Mouse (Mus musculus) hindbrain, postnatal 0 days (tissue): ENCODE measurements around the gene Ptprs. TPM values are rescaled to one million over a fixed set of nuclear protein-coding genes. Genes with fewer than 3 reads are reported as not detected.

Experiments
- ATAC-seq: fragments of 200-750 bp; cut with Nextera tagmentation; 2 replicates; pipeline ENCODE4 v1.8.0; 2017; ENCODE audit warnings: mild to moderate bottlenecking, moderate TSS enrichment, moderate library complexity
- DNase-seq: peaks from one replicate; pipeline ENCODE4 v3.0.0-alpha.2; 2015; ENCODE audit warnings: low spot score
- H3K27ac ChIP-seq: fragments of 300-500 bp; sonication (generic); 2 replicates; pipeline ENCODE4 v1.5.1; 2014; ENCODE audit warnings: mild to moderate bottlenecking
- H3K27me3 ChIP-seq: fragments of 300-500 bp; sonication (generic); 2 replicates; pipeline ENCODE4 v1.6.1; 2014; ENCODE audit warnings: low read length, mixed read lengths; ENCODE audit not compliant: insufficient read depth
- H3K36me3 ChIP-seq: fragments of 300-500 bp; sonication (generic); 2 replicates; pipeline ENCODE4 v1.6.1; 2014; ENCODE audit warnings: low read length, mixed read lengths; ENCODE audit not compliant: insufficient read depth
- H3K4me1 ChIP-seq: fragments of 300-500 bp; sonication (generic); 2 replicates; pipeline ENCODE4 v1.6.1; 2014; ENCODE audit warnings: antibody characterized with exemption, low read length, mixed read lengths; ENCODE audit not compliant: insufficient read depth
- H3K4me2 ChIP-seq: fragments of 300-500 bp; sonication (generic); 2 replicates; pipeline ENCODE4 v1.6.1; 2014; ENCODE audit warnings: low read depth, mild to moderate bottlenecking, low read length, moderate library complexity, mixed read lengths
- H3K4me3 ChIP-seq: fragments of 300-500 bp; sonication (generic); 2 replicates; pipeline ENCODE4 v1.5.1; 2014; ENCODE audit warnings: low read length
- H3K9ac ChIP-seq: fragments of 300-500 bp; sonication (generic); replicated peaks from 2 replicates; pipeline ENCODE4 v1.6.1; 2014; ENCODE audit warnings: mild to moderate bottlenecking, low read length, moderate library complexity, mixed read lengths
- H3K9me3 ChIP-seq: fragments of 300-500 bp; sonication (generic); 2 replicates; pipeline ENCODE4 v1.6.1; 2016; ENCODE audit warnings: low read length, mixed read lengths
- CTCF ChIP-seq: IDR thresholded peaks from 2 replicates; pipeline ENCODE4 v1.5.1; 2016; ENCODE audit warnings: antibody characterized with exemption, control low read depth, low read depth
- WGBS: fragments of 180-500 bp; shearing (Covaris S2); extraction: QIAGEN DNeasy Blood & Tissue Kit; methylation state at CpG from one replicate; pipeline ENCODE4 v1.1.7; 2014; 5-methylcytosine and 5-hydroxymethylcytosine counted together
- polyA plus RNA-seq: library from polyadenylated mRNA; unstranded; fragments of >200 nt; fragmentation: Nextera tagmentation; extraction: Ambion mirVana; gene quantifications from 2 replicates; pipeline ENCODE4 v1.2.1, GENCODE M21; 2015
- total RNA-seq: library from RNA; depleted of rRNA; stranded (reverse); fragments of >200 nt; gene quantifications from 2 replicates; pipeline ENCODE4 v1.2.3, GENCODE M21; 2014

Ptprs gene
- total and polyA plus RNA-seq, 2 experiments from 2014 or later = 198 to 913 TPM

DNA sequence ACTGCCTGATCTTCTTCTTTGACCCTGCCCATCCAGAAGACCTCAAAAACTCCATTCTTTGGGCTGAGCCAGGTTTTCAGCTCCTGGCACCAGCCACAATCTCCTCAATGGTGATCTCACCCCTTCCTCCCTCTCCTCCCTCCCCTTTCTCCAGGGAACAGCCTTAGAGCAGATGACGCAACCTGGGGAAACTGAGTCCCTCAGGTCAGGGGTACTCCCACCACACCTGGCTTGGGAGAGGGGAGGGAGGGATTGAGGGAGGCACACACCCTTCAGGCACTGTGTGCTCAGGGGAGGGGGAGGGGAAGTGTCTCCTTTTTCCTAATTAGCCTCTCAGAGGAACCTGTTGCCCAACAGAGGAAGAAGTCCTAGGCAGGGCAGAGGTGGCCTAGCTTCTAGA lies 6.4 kb upstream of the Ptprs start:
- peaks cover under 1% of the 10 kb centered on the region for H3K4me1 ChIP-seq
- no peak overlapping the region for H3K9ac ChIP-seq
- no peaks in the 10 kb centered on the region for H3K9me3 ChIP-seq
- H3K4me3 ChIP-seq = no peak overlapping the region
- no peak overlapping the region for H3K4me2 ChIP-seq
- H3K27ac ChIP-seq = no peak overlapping the region
- H3K36me3 ChIP-seq = no peaks in the 10 kb centered on the region
- DNase-seq (no peak), ATAC-seq (no peak)
- H3K27me3 ChIP-seq = no peaks in the 10 kb centered on the region
- WGBS = 100% methylated on average over 1 of the region's 1 CpGs
- TF ChIP-seq CTCF = no peak

DNA sequence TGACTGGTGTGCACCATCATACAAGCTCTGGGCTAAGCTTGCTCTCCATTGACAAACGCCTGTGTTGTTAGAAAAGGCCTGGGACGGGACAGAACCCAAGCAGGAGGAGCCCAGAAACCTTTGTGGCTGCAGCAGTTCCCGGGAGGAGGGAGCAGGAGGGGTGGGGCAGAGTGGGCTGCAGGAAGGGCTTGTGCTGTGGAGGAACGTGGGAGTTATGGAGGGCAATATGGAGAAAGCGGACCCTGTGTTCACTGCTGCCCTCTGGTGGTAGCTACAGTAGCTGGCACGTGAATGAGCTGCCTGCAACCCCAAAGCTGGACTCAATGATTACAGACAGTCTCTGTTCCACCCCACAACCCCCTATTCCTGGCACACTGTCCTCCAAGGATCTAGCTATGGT lies 3.1 kb upstream of the Ptprs start:
- H3K4me1 ChIP-seq = no peaks in the 10 kb centered on the region
- H3K27ac ChIP-seq = no peak overlapping the region
- H3K4me2 ChIP-seq = no peak overlapping the region
- WGBS = 9% methylated on average over 6 of the region's 6 CpGs
- H3K9ac ChIP-seq = no peak overlapping the region
- no peaks in the 10 kb centered on the region for H3K9me3 ChIP-seq
- H3K27me3 ChIP-seq = no peaks in the 10 kb centered on the region
- ATAC-seq (no peak), DNase-seq (peak; percentile 78)
- TF ChIP-seq CTCF = peak; percentile 94
- no peak overlapping the region for H3K4me3 ChIP-seq
- H3K36me3 ChIP-seq = no peaks in the 10 kb centered on the region

DNA sequence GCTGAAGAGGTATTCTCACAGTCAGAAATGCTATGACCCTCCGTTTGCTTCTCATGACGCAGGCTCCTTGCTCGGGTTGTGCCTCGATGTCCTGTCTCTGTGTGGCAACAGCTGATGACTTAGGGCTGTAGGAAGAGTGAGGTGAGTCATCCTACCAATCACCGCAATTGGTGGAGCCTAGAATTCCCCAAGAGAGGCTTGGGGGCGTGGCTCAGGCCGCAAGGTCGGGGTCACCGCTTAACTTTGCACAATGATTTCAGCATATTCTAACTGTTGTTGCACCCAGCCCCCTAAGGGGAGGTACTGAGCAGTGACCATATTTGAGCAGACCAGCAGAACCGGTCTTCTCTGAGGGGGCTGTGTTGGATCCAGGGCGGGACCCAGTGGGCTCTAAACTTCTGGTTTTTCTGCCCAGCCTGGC lies 1.9 kb upstream of the Ptprs start:
- no peak overlapping the region for H3K9ac ChIP-seq
- H3K9me3 ChIP-seq = no peaks in the 10 kb centered on the region
- 71% methylated on average over 11 of the region's 11 CpGs for WGBS
- H3K27me3 ChIP-seq = no peaks in the 10 kb centered on the region
- TF ChIP-seq CTCF = no peak
- H3K4me1 ChIP-seq = 0 out of 2 replicates have a peak, but pooled peaks cover 2% of the 10 kb centered on the region
- H3K4me3 ChIP-seq = no peak overlapping the region
- H3K27ac ChIP-seq = no peak overlapping the region
- no peaks in the 10 kb centered on the region for H3K36me3 ChIP-seq
- ATAC-seq = no peak
- H3K4me2 ChIP-seq = no peak overlapping the region
- no peak for DNase-seq

DNA sequence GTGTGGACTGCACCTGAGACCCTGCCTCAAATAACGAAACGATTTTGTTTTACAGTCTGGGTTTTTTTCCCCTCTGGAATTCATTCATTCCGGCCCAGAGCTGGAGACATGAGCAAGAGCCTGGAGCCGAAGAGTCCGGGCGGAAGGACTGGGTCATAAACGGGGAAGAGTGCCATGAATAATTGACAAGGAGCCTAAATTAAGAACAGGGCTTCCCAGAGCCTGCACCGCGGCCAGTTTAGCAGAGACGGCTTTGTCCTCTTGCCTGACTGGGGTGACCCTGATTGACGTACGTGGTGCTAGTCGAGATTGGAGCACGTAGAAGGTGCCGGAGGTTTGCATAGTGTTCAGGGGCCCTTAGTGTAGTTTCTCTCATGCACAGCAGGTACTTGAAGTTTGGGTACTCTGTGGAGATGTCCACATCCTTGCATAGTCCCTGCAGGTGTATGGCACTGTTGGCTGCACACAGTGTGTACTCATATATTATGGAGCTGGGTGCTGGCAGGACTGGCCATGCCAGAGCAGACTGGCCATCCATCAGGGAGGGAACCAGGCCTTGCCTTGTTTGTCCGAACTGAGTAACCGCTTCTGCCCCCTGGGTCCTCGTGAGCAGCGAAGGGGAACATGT lies 1.0 kb upstream of the Ptprs start:
- no peak for DNase-seq
- no peak for ATAC-seq
- 0 out of 2 replicates have a peak, but pooled peaks cover 7% of the 10 kb centered on the region for H3K4me1 ChIP-seq
- H3K4me2 ChIP-seq = no peak overlapping the region
- no peaks in the 10 kb centered on the region for H3K9me3 ChIP-seq
- no peak overlapping the region for H3K4me3 ChIP-seq
- no peaks in the 10 kb centered on the region for H3K27me3 ChIP-seq
- WGBS = 77% methylated on average over 19 of the region's 19 CpGs
- no peak overlapping the region for H3K9ac ChIP-seq
- no peak for TF ChIP-seq CTCF
- no peak overlapping the region for H3K27ac ChIP-seq
- H3K36me3 ChIP-seq = no peaks in the 10 kb centered on the region

DNA sequence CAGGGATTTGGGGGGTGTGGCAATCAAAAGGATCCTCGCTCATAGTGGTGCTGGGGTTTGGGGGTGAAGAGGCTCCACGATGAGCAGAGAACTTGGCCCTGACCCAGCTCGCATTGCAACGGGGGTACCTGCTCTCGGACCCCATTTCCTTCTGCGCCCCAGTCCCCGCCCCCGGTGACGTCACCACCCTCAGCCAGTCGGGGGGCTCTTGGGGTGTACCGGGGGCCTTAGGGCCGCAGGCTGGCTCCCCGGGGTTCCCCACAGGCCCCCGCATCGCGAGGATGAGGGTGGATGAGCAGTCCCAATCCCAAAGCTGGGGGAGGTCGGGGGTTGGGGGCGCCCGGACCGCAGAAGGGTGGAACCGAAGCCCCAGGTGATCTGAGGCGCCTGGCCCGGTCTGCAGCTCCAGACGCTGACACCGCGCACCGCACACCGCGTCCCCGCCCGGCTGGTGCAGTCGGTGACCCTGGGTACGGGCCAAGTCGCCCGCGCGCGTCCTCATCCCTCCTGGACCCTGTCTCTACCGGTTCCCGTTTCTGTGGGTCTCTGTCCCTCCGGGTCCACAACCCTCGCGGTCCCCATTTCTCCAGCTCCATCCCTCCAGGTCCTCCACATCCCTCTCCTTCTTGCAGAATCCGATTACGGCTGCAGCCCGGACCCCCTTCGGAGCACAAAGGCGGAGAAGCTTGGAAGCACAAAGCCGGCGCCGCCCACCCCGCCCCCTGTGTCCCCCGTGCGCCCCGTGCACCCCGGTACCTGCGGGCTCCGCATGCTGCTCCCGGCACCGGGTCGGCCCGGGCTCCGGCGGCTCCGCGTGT lies 490 bp downstream of the Ptprs start:
- Histone ChIP-seq H3K27me3 (no peaks in the 10 kb centered on the region), H3K4me1 (peaks cover 12% of the 10 kb centered on the region), H3K4me2 (peak overlapping the region; percentile 98), H3K36me3 (no peaks in the 10 kb centered on the region), H3K4me3 (peak overlapping the region; percentile 95), H3K9ac (peak overlapping the region; percentile 99), H3K27ac (peak overlapping the region; percentile 98), H3K9me3 (no peaks in the 10 kb centered on the region)
- DNase-seq = peak; percentile 68
- no peak for TF ChIP-seq CTCF
- ATAC-seq = peak; percentile 27
- 1% methylated on average over 61 of the region's 66 CpGs for WGBS

DNA sequence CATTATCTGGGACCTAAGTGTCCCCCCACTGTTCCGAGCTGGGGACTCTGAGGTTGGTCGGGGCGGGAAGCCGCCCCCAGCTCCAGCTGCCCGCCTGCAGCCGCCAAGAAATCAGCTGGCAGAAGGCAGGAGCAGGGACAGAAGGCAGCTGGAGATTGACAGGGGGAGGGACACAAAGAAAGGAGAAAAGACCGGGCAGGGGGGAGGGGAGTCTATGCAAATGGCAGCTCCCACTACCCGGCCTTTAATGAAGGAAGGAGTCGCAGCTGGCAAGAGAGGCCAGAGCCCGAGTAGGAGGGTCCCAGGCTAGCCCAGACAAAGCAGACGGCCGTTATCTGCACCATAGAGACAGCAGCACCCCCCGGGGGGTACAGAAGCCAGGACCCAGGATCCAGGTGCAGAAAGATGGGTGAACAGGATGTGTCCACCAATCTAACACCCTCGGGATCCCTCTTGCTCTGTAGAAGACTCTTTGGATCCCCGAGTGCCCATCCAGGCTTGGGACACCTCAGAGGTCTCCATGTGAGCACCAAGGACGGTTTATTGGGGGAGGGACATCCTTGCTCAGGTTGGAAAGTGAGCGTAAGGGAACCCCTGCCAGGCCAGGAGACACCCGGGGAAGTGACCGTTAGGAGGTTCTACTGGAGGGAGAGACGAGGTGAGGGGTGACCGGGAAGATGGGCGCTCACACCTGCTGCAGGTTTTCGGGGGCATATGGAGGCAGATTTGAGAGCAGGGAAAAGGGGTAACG lies 1.3 kb downstream of the Ptprs start:
- H3K4me2 ChIP-seq = peak overlapping the region; percentile 98
- no peaks in the 10 kb centered on the region for H3K9me3 ChIP-seq
- H3K4me1 ChIP-seq = peaks cover 20% of the 10 kb centered on the region
- peak overlapping the region; percentile 99 for H3K9ac ChIP-seq
- H3K36me3 ChIP-seq = no peaks in the 10 kb centered on the region
- peak overlapping the region; percentile 98 for H3K27ac ChIP-seq
- peak; percentile 18 for ATAC-seq
- DNase-seq = peak; percentile 88
- WGBS = under 1% methylated on average over 24 of the region's 24 CpGs
- TF ChIP-seq CTCF = no peak
- no peaks in the 10 kb centered on the region for H3K27me3 ChIP-seq
- H3K4me3 ChIP-seq = peak overlapping the region; percentile 95
